Mouse (Mus musculus): Measurements from ENCODE around the gene Arid4b. TPM values are rescaled to one million over a fixed set of nuclear protein-coding genes. Genes with fewer than 3 reads are reported as not detected.

Gene Arid4b
- polyA plus RNA-seq, 1 experiment from 2014 or later = 50.0 TPM

DNA sequence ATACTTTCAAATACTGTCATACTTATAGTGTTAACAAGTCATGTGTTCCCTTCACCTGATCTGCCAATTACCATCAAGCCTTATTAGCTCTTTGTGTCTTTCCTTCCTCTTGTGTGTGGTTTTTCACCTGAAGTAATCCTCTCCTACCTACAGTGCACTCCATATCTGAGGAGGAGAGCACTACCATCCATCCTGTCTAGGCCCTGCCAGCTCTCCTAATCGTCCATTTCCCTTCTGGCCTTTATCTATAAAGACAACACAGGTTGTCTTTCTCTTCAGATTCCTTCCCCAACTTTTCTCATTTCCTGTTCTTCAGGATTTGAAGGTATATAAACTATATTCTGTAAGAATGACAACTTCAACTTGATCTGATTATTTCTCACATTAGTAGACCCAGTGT, 48.1 kb downstream of the Arid4b start:
- ATAC-seq (ENCODE audit: insufficient number of reproducible peaks, low FRiP score) = no peak
- Histone ChIP-seq H3K27me3 (replicated peaks) (no peaks in the 10 kb centered on the region), H3K4me2 (no peak overlapping the region), H3K4me3 (no peak overlapping the region), H3K9me3 (replicated peaks) (no peaks in the 10 kb centered on the region), H3K4me1 (replicated peaks) (peaks cover 13% of the 10 kb centered on the region), H3K36me3 (no peaks in the 10 kb centered on the region), H3K9ac (no peak overlapping the region), H3K27ac (ENCODE audit: poor library complexity, severe bottlenecking) (no peak overlapping the region)
- 31% methylated on average over 1 of the region's 1 CpGs for WGBS

DNA sequence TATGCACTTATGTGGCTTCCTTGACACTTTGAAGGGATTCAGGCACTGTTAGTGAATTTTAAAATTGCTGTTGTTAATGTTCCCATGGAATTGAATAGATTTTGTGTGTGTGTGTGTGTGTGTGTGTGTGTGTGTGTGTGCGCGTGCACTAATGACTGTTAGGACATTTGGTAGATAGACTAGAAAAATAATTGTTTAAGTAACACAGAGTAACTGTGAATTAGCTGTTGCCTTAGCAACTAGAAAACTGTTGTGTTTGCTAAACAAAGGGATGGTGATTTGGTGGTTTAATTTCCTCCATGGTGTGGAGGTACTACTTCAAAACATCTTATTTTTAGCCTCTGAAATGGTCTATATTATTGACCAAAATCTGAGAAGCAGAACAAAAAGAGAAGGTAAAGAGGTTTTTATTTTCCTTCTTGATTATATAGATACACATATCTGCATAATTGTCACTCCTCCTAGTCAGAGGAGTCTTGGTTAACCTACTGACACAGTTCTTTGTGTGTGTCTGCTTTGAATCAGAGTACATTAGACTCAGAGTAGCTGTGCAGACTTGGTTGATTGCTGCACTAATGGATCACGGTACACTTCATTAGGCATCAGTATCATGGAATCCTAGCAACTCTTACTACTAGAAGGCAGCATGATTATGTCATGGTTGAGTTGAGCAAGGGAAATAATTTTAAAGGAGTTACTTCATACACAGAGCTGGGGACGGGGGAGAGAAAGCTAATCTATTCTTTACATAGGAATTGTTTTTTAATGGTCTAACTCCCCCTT, 50.9 kb downstream of the Arid4b start:
- H3K27me3 ChIP-seq (replicated peaks) = no peaks in the 10 kb centered on the region
- no peak overlapping the region for H3K27ac ChIP-seq (ENCODE audit: poor library complexity, severe bottlenecking)
- H3K4me1 ChIP-seq (replicated peaks) = peaks cover 13% of the 10 kb centered on the region
- H3K9ac ChIP-seq = no peak overlapping the region
- whole genome bisulfite sequencing = 87% methylated on average over 4 of the region's 4 CpGs
- H3K36me3 ChIP-seq = no peaks in the 10 kb centered on the region
- H3K9me3 ChIP-seq (replicated peaks) = no peaks in the 10 kb centered on the region
- no peak for ATAC-seq (ENCODE audit: insufficient number of reproducible peaks, low FRiP score)
- no peak overlapping the region for H3K4me3 ChIP-seq
- H3K4me2 ChIP-seq = no peak overlapping the region

DNA sequence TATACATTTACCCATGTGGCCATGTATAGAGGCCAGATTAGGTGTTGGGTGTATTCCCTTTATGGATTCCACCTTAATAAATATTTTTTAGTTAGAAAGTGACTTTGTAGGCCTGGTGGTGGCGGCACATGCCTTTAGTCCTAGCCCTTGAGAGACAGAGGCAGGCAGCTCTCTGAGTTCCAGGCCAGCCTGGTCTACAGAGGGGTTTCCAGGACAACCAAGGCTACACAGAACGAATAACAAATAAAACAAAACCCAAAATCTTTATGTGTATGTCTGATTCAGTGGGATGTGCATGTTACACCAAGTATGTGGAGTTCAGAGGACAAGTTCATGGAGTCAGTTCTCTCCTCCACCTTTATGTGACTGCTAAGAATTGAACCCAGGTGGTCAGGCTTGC, 52.8 kb downstream of the Arid4b start:
- Histone ChIP-seq H3K36me3 (no peaks in the 10 kb centered on the region), H3K27me3 (replicated peaks) (no peaks in the 10 kb centered on the region), H3K9me3 (replicated peaks) (no peaks in the 10 kb centered on the region), H3K9ac (no peak overlapping the region), H3K4me2 (no peak overlapping the region), H3K27ac (ENCODE audit: poor library complexity, severe bottlenecking) (no peak overlapping the region), H3K4me1 (replicated peaks) (peaks cover 13% of the 10 kb centered on the region), H3K4me3 (no peak overlapping the region)
- ATAC-seq (ENCODE audit: insufficient number of reproducible peaks, low FRiP score) = no peak
- whole genome bisulfite sequencing = 95% methylated on average over 2 of the region's 2 CpGs

DNA sequence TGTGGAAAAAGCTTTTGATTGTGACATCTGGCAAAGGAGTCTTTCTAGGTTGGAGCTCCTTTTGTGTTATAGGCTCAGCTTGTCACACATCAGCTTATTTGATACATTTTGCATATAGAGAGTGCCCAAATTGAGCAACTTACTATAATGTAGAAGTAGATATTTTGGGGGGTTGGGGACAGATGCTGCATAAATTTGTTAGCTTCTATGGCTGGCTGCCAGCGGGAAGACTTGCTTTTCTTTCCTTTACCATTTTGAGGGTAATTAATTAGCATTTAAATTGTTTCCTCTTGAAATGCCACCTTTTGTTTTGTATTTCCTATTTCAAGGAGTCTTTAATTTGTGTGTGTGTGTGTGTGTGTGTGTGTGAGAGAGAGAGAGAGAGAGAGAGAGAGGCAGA, 68.6 kb downstream of the Arid4b start:
- H3K9ac ChIP-seq = no peak overlapping the region
- ATAC-seq (ENCODE audit: insufficient number of reproducible peaks, low FRiP score) = no peak
- no peak overlapping the region for H3K4me2 ChIP-seq
- no peaks in the 10 kb centered on the region for H3K9me3 ChIP-seq (replicated peaks)
- no peaks in the 10 kb centered on the region for H3K4me1 ChIP-seq (replicated peaks)
- H3K27ac ChIP-seq (ENCODE audit: poor library complexity, severe bottlenecking) = no peak overlapping the region
- H3K27me3 ChIP-seq (replicated peaks) = no peaks in the 10 kb centered on the region
- 87% methylated on average over 1 of the region's 1 CpGs for WGBS
- H3K36me3 ChIP-seq = peaks cover 38% of the 10 kb centered on the region
- H3K4me3 ChIP-seq = no peak overlapping the region

DNA sequence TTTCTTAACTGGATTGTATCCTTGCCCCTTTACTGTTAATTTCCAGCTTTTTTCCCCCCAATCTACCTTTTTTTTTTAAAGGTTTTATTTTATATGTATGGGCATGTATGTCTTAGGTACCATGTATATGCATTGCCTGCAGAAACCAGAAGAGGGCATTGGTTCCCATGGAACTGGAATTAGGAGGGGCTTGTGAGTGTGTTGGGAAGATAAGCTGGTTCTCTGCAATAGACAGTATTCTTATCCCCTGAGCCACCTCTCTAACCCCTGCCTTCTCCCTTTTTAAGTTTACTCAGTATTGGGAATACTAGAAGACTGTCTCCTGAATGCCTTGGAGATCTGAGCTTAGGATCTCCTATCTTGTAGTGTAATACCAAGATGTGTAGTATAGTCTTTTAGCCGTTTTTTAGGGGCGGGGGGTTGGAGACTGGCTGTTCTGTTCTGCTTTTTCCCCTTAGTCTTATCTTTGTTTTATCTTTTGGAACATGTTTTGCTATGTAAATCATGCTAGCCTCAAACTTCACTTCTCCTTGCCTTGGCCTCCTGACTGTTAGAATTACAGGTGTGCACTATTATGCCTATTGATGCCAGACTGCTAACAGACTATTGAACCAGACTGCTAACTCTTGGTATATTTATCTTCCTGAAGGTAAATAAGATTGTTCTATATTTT, 79.4 kb downstream of the Arid4b start:
- H3K9ac ChIP-seq = no peak overlapping the region
- 80% methylated on average over 2 of the region's 2 CpGs for WGBS
- H3K4me3 ChIP-seq = no peak overlapping the region
- ATAC-seq (ENCODE audit: insufficient number of reproducible peaks, low FRiP score) = peak; percentile 22; the same call in 1 of the 2 replicates
- no peak overlapping the region for H3K27ac ChIP-seq (ENCODE audit: poor library complexity, severe bottlenecking)
- no peak overlapping the region for H3K4me2 ChIP-seq
- no peaks in the 10 kb centered on the region for H3K27me3 ChIP-seq (replicated peaks)
- H3K4me1 ChIP-seq (replicated peaks) = no peaks in the 10 kb centered on the region
- peaks cover 21% of the 10 kb centered on the region for H3K36me3 ChIP-seq
- no peaks in the 10 kb centered on the region for H3K9me3 ChIP-seq (replicated peaks)

DNA sequence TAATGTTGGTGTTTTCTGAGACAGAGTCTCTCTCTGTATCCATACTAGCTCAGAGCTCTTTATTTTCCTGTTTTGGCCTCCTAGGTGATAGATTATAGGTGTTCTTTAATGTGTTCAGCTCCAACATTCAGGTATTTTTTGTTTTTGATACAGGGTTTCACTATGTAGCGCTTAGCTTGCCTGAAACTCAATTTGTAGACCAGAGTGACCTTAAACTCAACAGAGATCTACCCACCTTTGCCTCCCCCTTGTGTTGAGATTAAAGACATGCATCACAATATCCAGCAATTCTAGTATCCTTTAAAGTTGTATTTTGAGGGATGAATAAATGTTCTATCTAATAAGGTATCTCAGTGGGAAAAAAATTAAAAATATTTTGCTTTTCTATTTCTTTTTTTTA, 115.0 kb downstream of the Arid4b start:
- Histone ChIP-seq H3K27ac (ENCODE audit: poor library complexity, severe bottlenecking) (no peak overlapping the region), H3K9me3 (replicated peaks) (no peaks in the 10 kb centered on the region), H3K4me1 (replicated peaks) (no peaks in the 10 kb centered on the region), H3K4me3 (no peak overlapping the region), H3K9ac (no peak overlapping the region), H3K4me2 (no peak overlapping the region), H3K27me3 (replicated peaks) (no peaks in the 10 kb centered on the region), H3K36me3 (peaks cover 9% of the 10 kb centered on the region)
- 84% methylated on average over 1 of the region's 1 CpGs for WGBS
- ATAC-seq (ENCODE audit: insufficient number of reproducible peaks, low FRiP score) = no peak

DNA sequence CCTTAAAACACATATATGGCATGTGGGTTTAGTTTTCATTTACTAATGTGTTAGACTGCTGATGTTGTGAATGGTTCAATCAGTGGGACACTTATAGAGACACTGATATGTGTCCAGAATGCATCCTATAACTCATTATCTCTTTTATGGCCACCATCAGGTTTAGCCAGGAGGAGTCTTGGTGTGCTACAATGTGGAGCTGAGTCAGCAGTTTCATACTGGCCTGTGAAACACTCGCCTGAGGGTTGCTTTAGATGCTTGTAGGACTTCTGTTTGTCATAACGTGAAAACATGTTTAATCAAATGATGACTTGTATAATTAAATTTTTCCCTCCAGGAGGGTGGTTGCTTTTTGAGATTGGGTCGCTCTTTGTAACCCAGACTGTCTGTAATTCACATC, 116.6 kb downstream of the Arid4b start:
- no peaks in the 10 kb centered on the region for H3K9me3 ChIP-seq (replicated peaks)
- no peak overlapping the region for H3K4me2 ChIP-seq
- no peak overlapping the region for H3K27ac ChIP-seq (ENCODE audit: poor library complexity, severe bottlenecking)
- no peak overlapping the region for H3K4me3 ChIP-seq
- no peak for ATAC-seq (ENCODE audit: insufficient number of reproducible peaks, low FRiP score)
- 84% methylated on average over 3 of the region's 3 CpGs for WGBS
- H3K36me3 ChIP-seq = peaks cover 12% of the 10 kb centered on the region
- H3K9ac ChIP-seq = no peak overlapping the region
- no peaks in the 10 kb centered on the region for H3K4me1 ChIP-seq (replicated peaks)
- H3K27me3 ChIP-seq (replicated peaks) = no peaks in the 10 kb centered on the region

DNA sequence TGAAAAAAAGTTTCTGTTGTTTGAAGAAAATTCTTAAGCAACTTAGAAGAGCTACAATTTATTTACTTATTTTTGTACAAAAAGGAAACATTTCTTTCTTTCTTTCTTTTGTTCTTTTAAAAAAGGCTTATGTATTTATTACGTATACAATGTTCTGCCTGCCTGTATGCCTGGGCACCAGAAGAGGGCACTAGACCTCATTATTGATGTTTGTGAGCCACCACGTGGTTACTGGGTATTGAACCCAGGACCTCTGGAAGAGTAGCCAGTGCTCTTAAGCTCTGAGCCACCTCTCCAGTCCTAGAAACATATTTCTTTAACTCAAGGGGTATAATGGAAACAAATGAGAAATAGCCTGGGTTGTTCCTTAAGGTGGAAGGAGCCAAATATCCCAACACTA, 182.9 kb downstream of the Arid4b start:
- H3K4me2 ChIP-seq = no peak overlapping the region
- no peaks in the 10 kb centered on the region for H3K27me3 ChIP-seq (replicated peaks)
- WGBS = 54% methylated on average over 2 of the region's 2 CpGs
- no peak overlapping the region for H3K4me3 ChIP-seq
- no peaks in the 10 kb centered on the region for H3K4me1 ChIP-seq (replicated peaks)
- no peak for ATAC-seq (ENCODE audit: insufficient number of reproducible peaks, low FRiP score)
- no peak overlapping the region for H3K27ac ChIP-seq (ENCODE audit: poor library complexity, severe bottlenecking)
- H3K9ac ChIP-seq = no peak overlapping the region
- H3K36me3 ChIP-seq = no peaks in the 10 kb centered on the region
- no peaks in the 10 kb centered on the region for H3K9me3 ChIP-seq (replicated peaks)

Other genes with a start within 250 kb of the Arid4b start
- gene B3galnt2, start 108.8 kb upstream of the Arid4b start, polyA plus RNA-seq (2016; fragmentation: Nextera tagmentation; extraction: Ambion mirVana) = 22.8 and 24.8 TPM in 2 replicates
- gene Tbce, start 23.6 kb upstream of the Arid4b start, polyA plus RNA-seq (2016; fragmentation: Nextera tagmentation; extraction: Ambion mirVana) = 38.1 and 39.9 TPM in 2 replicates
- 47.8 and 49.1 TPM in 2 replicates for gene Ggps1, start 256 bp downstream of the Arid4b start, polyA plus RNA-seq (2016; fragmentation: Nextera tagmentation; extraction: Ambion mirVana)